Mouse (Mus musculus): ENCODE results near the gene Sptbn4. TPM values are rescaled to one million over a fixed set of nuclear protein-coding genes. Genes with fewer than 3 reads are reported as not detected.

The Sptbn4 gene
- polyA plus RNA-seq, 1 experiment = 0.25 TPM

- Histone ChIP-seq H3ac (ENCODE audit: control insufficient read depth, insufficient read length, low read depth) (peak within 1 kb of the TSS; percentile 63), H3K4me3 (ENCODE audit: insufficient read depth, poor library complexity, severe bottlenecking) (peak within 1 kb of the TSS; percentile 11), H3K36me3 (ENCODE audit: control insufficient read depth, insufficient read depth) (no peaks in the 10 kb centered on the region), H3K27me3 (ENCODE audit: control insufficient read depth, insufficient read depth, insufficient read length) (no peaks in the 10 kb centered on the region), H3K79me2 (ENCODE audit: control insufficient read depth, insufficient read depth) (no peaks in the 10 kb centered on the region), H3K79me3 (ENCODE audit: low read depth) (no peaks in the 10 kb centered on the region)
- no peak for TF ChIP-seq MAX (IDR thresholded peaks at IDR 0.05)
- TF ChIP-seq CTCF (IDR thresholded peaks at IDR 0.05; ENCODE audit: control insufficient read depth, insufficient read depth, insufficient read length) = no peak
- no peak for TF ChIP-seq MYOD1 (IDR thresholded peaks at IDR 0.05; ENCODE audit: control insufficient read depth, insufficient read length, low read depth)
- TF ChIP-seq USF1 (IDR thresholded peaks at IDR 0.05; ENCODE audit: low read depth) = no peak
- no peak for TF ChIP-seq FOSL1 (IDR thresholded peaks at IDR 0.05; ENCODE audit: insufficient read depth, low read length, poor library complexity, severe bottlenecking)
- no peak for TF ChIP-seq MYOG (IDR thresholded peaks at IDR 0.05; ENCODE audit: control insufficient read depth, extremely low read depth, insufficient read length)
Measured at GRCm38 (mm10) chr7:27337175-27337853, 110.2 kb downstream of the Sptbn4 start, which contains the start of gene Ltbp4. Ltbp4 (minus strand) TSS chr7:27337692.

GRCm38 (mm10) chr7:27335928-27336823, 111.3 kb downstream of the Sptbn4 start:
- no peaks in the 10 kb centered on the region for H3K79me2 ChIP-seq (ENCODE audit: control insufficient read depth, insufficient read depth)

DNA sequence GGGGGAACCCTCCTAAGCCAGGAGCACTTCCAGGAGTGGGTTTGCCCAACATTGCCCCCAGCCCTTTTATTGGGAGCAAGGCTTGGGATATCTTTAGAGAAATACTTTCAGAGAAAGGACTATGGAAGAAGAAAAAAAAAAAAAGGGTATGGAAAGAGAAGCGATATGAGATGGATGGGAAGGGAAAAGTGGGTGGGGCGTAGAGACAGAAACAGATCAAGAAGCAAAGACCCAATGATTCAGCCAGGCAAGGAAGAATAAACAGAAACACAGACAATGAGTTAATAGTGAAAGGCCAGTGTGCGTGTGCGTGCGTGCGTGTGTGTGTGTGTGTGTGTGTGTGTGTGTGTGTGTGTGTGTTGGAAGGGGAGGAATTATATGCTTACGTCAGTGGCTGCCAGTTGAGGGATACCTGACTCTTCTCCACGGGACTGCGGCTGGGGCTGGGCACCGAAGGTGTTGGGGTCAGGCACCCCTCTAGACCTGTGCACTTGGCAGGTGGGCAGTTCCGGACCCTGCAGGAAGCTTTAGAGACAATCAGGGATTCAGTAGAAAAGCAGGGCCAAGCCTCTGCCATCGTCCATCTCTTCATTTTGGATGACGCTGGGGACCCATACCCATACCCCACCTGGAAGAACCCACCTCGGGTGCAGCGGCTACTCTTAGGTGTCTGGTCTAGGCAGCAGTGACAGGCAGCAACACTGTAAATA, 112.3 kb downstream of the Sptbn4 start:
- Histone ChIP-seq H3K27me3 (ENCODE audit: control insufficient read depth, insufficient read depth, insufficient read length) (no peaks in the 10 kb centered on the region), H3ac (ENCODE audit: control insufficient read depth, insufficient read length, low read depth) (no peak overlapping the region), H3K36me3 (ENCODE audit: control insufficient read depth, insufficient read depth) (no peaks in the 10 kb centered on the region), H3K79me2 (ENCODE audit: control insufficient read depth, insufficient read depth) (no peaks in the 10 kb centered on the region), H3K4me3 (ENCODE audit: insufficient read depth, poor library complexity, severe bottlenecking) (no peak overlapping the region), H3K79me3 (ENCODE audit: low read depth) (no peaks in the 10 kb centered on the region)
- TF ChIP-seq MAX (IDR thresholded peaks at IDR 0.05) = no peak
- TF ChIP-seq FOSL1 (IDR thresholded peaks at IDR 0.05; ENCODE audit: insufficient read depth, low read length, poor library complexity, severe bottlenecking) = no peak
- no peak for TF ChIP-seq USF1 (IDR thresholded peaks at IDR 0.05; ENCODE audit: low read depth)
- no peak for TF ChIP-seq MYOG (IDR thresholded peaks at IDR 0.05; ENCODE audit: control insufficient read depth, extremely low read depth, insufficient read length)
- TF ChIP-seq CTCF (IDR thresholded peaks at IDR 0.05; ENCODE audit: control insufficient read depth, insufficient read depth, insufficient read length) = no peak
- no peak for TF ChIP-seq MYOD1 (IDR thresholded peaks at IDR 0.05; ENCODE audit: control insufficient read depth, insufficient read length, low read depth)

More at GRCm38 (mm10) chr7:27335928-27336823, 111.3 kb downstream of the Sptbn4 start:
- H3K27me3 ChIP-seq (ENCODE audit: control insufficient read depth, insufficient read depth, insufficient read length) = no peaks in the 10 kb centered on the region
- no peaks in the 10 kb centered on the region for H3K36me3 ChIP-seq (ENCODE audit: control insufficient read depth, insufficient read depth)
- H3ac ChIP-seq (ENCODE audit: control insufficient read depth, insufficient read length, low read depth) = peak overlapping the region; percentile 63
- TF ChIP-seq CTCF (IDR thresholded peaks at IDR 0.05; ENCODE audit: control insufficient read depth, insufficient read depth, insufficient read length) = peak; percentile 95
- no peak for TF ChIP-seq CEBPB (IDR thresholded peaks at IDR 0.05; ENCODE audit: low read depth)
- H3K4me3 ChIP-seq (ENCODE audit: insufficient read depth, poor library complexity, severe bottlenecking) = peak overlapping the region; percentile 29
- no peaks in the 10 kb centered on the region for H3K79me3 ChIP-seq (ENCODE audit: low read depth)

GRCm38 (mm10) chr7:27334405-27334911, 113.0 kb downstream of the Sptbn4 start:
- no peak overlapping the region for H3ac ChIP-seq (ENCODE audit: control insufficient read depth, insufficient read length, low read depth)
- no peaks in the 10 kb centered on the region for H3K36me3 ChIP-seq (ENCODE audit: control insufficient read depth, insufficient read depth)
- H3K79me2 ChIP-seq (ENCODE audit: control insufficient read depth, insufficient read depth) = no peaks in the 10 kb centered on the region
- no peaks in the 10 kb centered on the region for H3K27me3 ChIP-seq (ENCODE audit: control insufficient read depth, insufficient read depth, insufficient read length)
- TF ChIP-seq USF1 (IDR thresholded peaks at IDR 0.05; ENCODE audit: low read depth) = no peak
- no peak for TF ChIP-seq CTCF (IDR thresholded peaks at IDR 0.05; ENCODE audit: control insufficient read depth, insufficient read depth, insufficient read length)
- TF ChIP-seq MYOD1 (IDR thresholded peaks at IDR 0.05; ENCODE audit: control insufficient read depth, insufficient read length, low read depth) = no peak
- no peak for TF ChIP-seq CEBPB (IDR thresholded peaks at IDR 0.05; ENCODE audit: low read depth)
- TF ChIP-seq MYOG (IDR thresholded peaks at IDR 0.05; ENCODE audit: control insufficient read depth, extremely low read depth, insufficient read length) = no peak
- no peak for TF ChIP-seq MAX (IDR thresholded peaks at IDR 0.05)
- no peak for TF ChIP-seq FOSL1 (IDR thresholded peaks at IDR 0.05; ENCODE audit: insufficient read depth, low read length, poor library complexity, severe bottlenecking)
- no peaks in the 10 kb centered on the region for H3K79me3 ChIP-seq (ENCODE audit: low read depth)
- H3K4me3 ChIP-seq (ENCODE audit: insufficient read depth, poor library complexity, severe bottlenecking) = no peak overlapping the region

DNA sequence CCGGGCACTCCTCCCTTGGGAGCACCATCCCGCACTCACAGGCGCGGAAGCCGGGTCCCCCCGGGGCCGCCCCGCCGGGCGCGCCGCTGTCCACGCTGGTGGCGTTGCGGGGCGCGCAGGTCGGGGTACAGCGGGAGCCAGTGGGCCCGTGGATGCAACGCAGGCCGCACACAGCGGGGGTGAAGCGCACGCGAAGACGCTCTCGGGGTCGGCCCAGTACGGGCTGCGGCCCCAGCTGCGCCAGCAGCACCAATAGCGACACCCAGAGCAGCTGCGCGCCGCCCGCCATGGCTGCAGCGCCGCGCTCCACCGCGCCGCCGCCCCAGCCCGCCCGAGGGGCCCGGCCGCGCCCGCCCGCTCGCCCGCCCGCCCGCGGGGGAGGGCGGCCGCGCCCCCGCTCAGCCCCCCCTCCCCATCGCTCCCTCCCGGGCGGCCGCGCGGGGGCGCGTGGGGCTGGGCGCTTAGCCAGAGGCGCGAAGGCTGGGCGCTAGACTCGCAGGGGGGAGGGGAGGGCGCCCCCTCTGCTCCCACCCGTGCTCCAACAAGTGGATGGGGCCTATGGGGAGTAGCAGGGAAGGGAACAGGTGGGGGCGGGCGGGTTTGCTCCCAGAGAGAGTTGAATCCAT, 114.1 kb downstream of the Sptbn4 start:
- TF ChIP-seq FOSL1 (IDR thresholded peaks at IDR 0.05; ENCODE audit: insufficient read depth, low read length, poor library complexity, severe bottlenecking) (no peak), MYOD1 (IDR thresholded peaks at IDR 0.05; ENCODE audit: control insufficient read depth, insufficient read length, low read depth) (no peak), CEBPB (IDR thresholded peaks at IDR 0.05; ENCODE audit: low read depth) (no peak), MAX (IDR thresholded peaks at IDR 0.05) (no peak), CTCF (IDR thresholded peaks at IDR 0.05; ENCODE audit: control insufficient read depth, insufficient read depth, insufficient read length) (no peak), MYOG (IDR thresholded peaks at IDR 0.05; ENCODE audit: control insufficient read depth, extremely low read depth, insufficient read length) (no peak), USF1 (IDR thresholded peaks at IDR 0.05; ENCODE audit: low read depth) (no peak)
- Histone ChIP-seq H3K27me3 (ENCODE audit: control insufficient read depth, insufficient read depth, insufficient read length) (no peaks in the 10 kb centered on the region), H3K4me3 (ENCODE audit: insufficient read depth, poor library complexity, severe bottlenecking) (peak overlapping the region; percentile 41), H3K79me2 (ENCODE audit: control insufficient read depth, insufficient read depth) (no peaks in the 10 kb centered on the region), H3ac (ENCODE audit: control insufficient read depth, insufficient read length, low read depth) (peak overlapping the region; percentile 94), H3K36me3 (ENCODE audit: control insufficient read depth, insufficient read depth) (no peaks in the 10 kb centered on the region), H3K79me3 (ENCODE audit: low read depth) (no peaks in the 10 kb centered on the region)

Data from C2C12 (cell line).